Mouse (Mus musculus): ENCODE measurements around the gene Krtcap3. TPM values are rescaled to one million over a fixed set of nuclear protein-coding genes. Genes with fewer than 3 reads are reported as not detected.

The Krtcap3 gene
- polyA plus RNA-seq, 1 experiment from 2014 or later = 4.8 TPM

GRCm38 (mm10) chr5:31240637-31241521 is 10.6 kb upstream of the Krtcap3 start, which contains the start of the genes Nrbp1 and Gm9970:
Nrbp1 (plus strand) TSS chr5:31240864.
Gm9970 (minus strand) TSS chr5:31241232.
- H3K36me3 ChIP-seq (ENCODE audit: control insufficient read depth, insufficient read depth, low read length) = peaks cover 24% of the 10 kb centered on the region
- no peaks in the 10 kb centered on the region for H3K27me3 ChIP-seq (ENCODE audit: control insufficient read depth, insufficient read depth, low read length)
- peak within 1 kb of the TSS; percentile 96 for H3K9ac ChIP-seq (ENCODE audit: low read length)
- H3K9me3 ChIP-seq (ENCODE audit: control insufficient read depth, low read length) = no peaks in the 10 kb centered on the region
- H3K4me1 ChIP-seq (ENCODE audit: control insufficient read depth in 2 of 2, insufficient read depth in 2 of 2, low read length in 2 of 2) = peaks cover 0 to 9% of the 10 kb centered on the region in 2 experiments; a peak in 2 of 4 replicates
- peak; percentile 98 for ATAC-seq (ENCODE audit: insufficient number of reproducible peaks, insufficient read depth, low FRiP score, low read depth)
- peak within 1 kb of the TSS; percentile 88 to 100 for H3K4me3 ChIP-seq (ENCODE audit: control insufficient read depth in 1 of 2, insufficient read depth in 1 of 2, low read depth in 1 of 2, low read length in 2 of 2)
- WGBS = 1% methylated on average over 91 of the region's 103 CpGs
- H3K27ac ChIP-seq (replicated peaks in 1 of 2; ENCODE audit: control insufficient read depth in 1 of 2, insufficient read depth in 1 of 2, low read depth in 2 of 2, low read length in 2 of 2) = peak within 1 kb of the TSS; percentile 99
- H3K4me2 ChIP-seq (ENCODE audit: low read length) = peak within 1 kb of the TSS; percentile 88

- Histone ChIP-seq H3K27me3 (ENCODE audit: control insufficient read depth, insufficient read depth, low read length) (no peaks in the 10 kb centered on the region), H3K36me3 (ENCODE audit: control insufficient read depth, insufficient read depth, low read length) (peaks cover 31% of the 10 kb centered on the region), H3K9me3 (ENCODE audit: control insufficient read depth, low read length) (no peaks in the 10 kb centered on the region), H3K4me1 (ENCODE audit: control insufficient read depth in 2 of 2, insufficient read depth in 2 of 2, low read length in 2 of 2) (peaks cover 0 to 9% of the 10 kb centered on the region in 2 experiments; a peak in 2 of 4 replicates), H3K9ac (ENCODE audit: low read length) (peak overlapping the region; percentile 96), H3K27ac (replicated peaks in 1 of 2; ENCODE audit: control insufficient read depth in 1 of 2, insufficient read depth in 1 of 2, low read depth in 2 of 2, low read length in 2 of 2) (peak overlapping the region; percentile 49 to 99), H3K4me3 (ENCODE audit: control insufficient read depth in 1 of 2, insufficient read depth in 1 of 2, low read depth in 1 of 2, low read length in 2 of 2) (peak overlapping the region; percentile 88 to 100), H3K4me2 (ENCODE audit: low read length) (peak overlapping the region; percentile 88)
- no peak for ATAC-seq (ENCODE audit: insufficient number of reproducible peaks, insufficient read depth, low FRiP score, low read depth)
- WGBS = 0% methylated on average over 13 of the region's 13 CpGs
These were observed 9.9 kb upstream of the Krtcap3 start for GRCm38 (mm10) chr5:31241522-31242034.

- H3K27ac ChIP-seq (replicated peaks in 1 of 2; ENCODE audit: control insufficient read depth in 1 of 2, insufficient read depth in 1 of 2, low read depth in 2 of 2, low read length in 2 of 2) = peak overlapping the region in 1 of 2 experiments; percentile 99; a peak in 3 of 4 replicates
- peak overlapping the region; percentile 88 for H3K4me2 ChIP-seq (ENCODE audit: low read length)
- H3K9ac ChIP-seq (ENCODE audit: low read length) = peak overlapping the region; percentile 96
- H3K4me3 ChIP-seq (ENCODE audit: control insufficient read depth in 1 of 2, insufficient read depth in 1 of 2, low read depth in 1 of 2, low read length in 2 of 2) = peak overlapping the region in 1 of 2 experiments; percentile 88; a peak in 3 of 4 replicates
- H3K9me3 ChIP-seq (ENCODE audit: control insufficient read depth, low read length) = no peaks in the 10 kb centered on the region
- 18% methylated on average over 10 of the region's 10 CpGs for WGBS
- H3K27me3 ChIP-seq (ENCODE audit: control insufficient read depth, insufficient read depth, low read length) = no peaks in the 10 kb centered on the region
- H3K4me1 ChIP-seq (ENCODE audit: control insufficient read depth in 2 of 2, insufficient read depth in 2 of 2, low read length in 2 of 2) = peaks cover 0 to 9% of the 10 kb centered on the region in 2 experiments; a peak in 2 of 4 replicates
- ATAC-seq (ENCODE audit: insufficient number of reproducible peaks, insufficient read depth, low FRiP score, low read depth) = no peak
- H3K36me3 ChIP-seq (ENCODE audit: control insufficient read depth, insufficient read depth, low read length) = peaks cover 37% of the 10 kb centered on the region
These were observed 9.3 kb upstream of the Krtcap3 start for GRCm38 (mm10) chr5:31242191-31242590.

- H3K27ac ChIP-seq (replicated peaks in 1 of 2; ENCODE audit: control insufficient read depth in 1 of 2, insufficient read depth in 1 of 2, low read depth in 2 of 2, low read length in 2 of 2) = no peak overlapping the region
These were observed 775 bp upstream of the Krtcap3 start for GRCm38 (mm10) chr5:31250716-31251115.

GRCm38 (mm10) chr5:31252151-31252550 is 660 bp downstream of the Krtcap3 start:
- Histone ChIP-seq H3K27ac (replicated peaks in 1 of 2; ENCODE audit: control insufficient read depth in 1 of 2, insufficient read depth in 1 of 2, low read depth in 2 of 2, low read length in 2 of 2) (no peak overlapping the region), H3K36me3 (ENCODE audit: control insufficient read depth, insufficient read depth, low read length) (peaks cover 84% of the 10 kb centered on the region), H3K27me3 (ENCODE audit: control insufficient read depth, insufficient read depth, low read length) (no peaks in the 10 kb centered on the region), H3K9ac (ENCODE audit: low read length) (peak overlapping the region; percentile 44; the same call in 1 of the 2 replicates), H3K4me1 (ENCODE audit: control insufficient read depth in 2 of 2, insufficient read depth in 2 of 2, low read length in 2 of 2) (peaks cover 8 to 29% of the 10 kb centered on the region in 2 experiments), H3K4me2 (ENCODE audit: low read length) (peak overlapping the region; percentile 60), H3K9me3 (ENCODE audit: control insufficient read depth, low read length) (no peaks in the 10 kb centered on the region), H3K4me3 (ENCODE audit: control insufficient read depth in 1 of 2, insufficient read depth in 1 of 2, low read depth in 1 of 2, low read length in 2 of 2) (peak overlapping the region in 1 of 2 experiments; percentile 34; a peak in 3 of 4 replicates)
- WGBS = 66% methylated on average over 10 of the region's 10 CpGs
- ATAC-seq (ENCODE audit: insufficient number of reproducible peaks, insufficient read depth, low FRiP score, low read depth) = no peak

More at GRCm38 (mm10) chr5:31250716-31251115, 775 bp upstream of the Krtcap3 start:
- Histone ChIP-seq H3K9me3 (ENCODE audit: control insufficient read depth, low read length) (no peaks in the 10 kb centered on the region), H3K27me3 (ENCODE audit: control insufficient read depth, insufficient read depth, low read length) (no peaks in the 10 kb centered on the region), H3K4me2 (ENCODE audit: low read length) (no peak overlapping the region), H3K4me1 (ENCODE audit: control insufficient read depth in 2 of 2, insufficient read depth in 2 of 2, low read length in 2 of 2) (peaks cover 8 to 29% of the 10 kb centered on the region in 2 experiments), H3K36me3 (ENCODE audit: control insufficient read depth, insufficient read depth, low read length) (peaks cover 89% of the 10 kb centered on the region), H3K9ac (ENCODE audit: low read length) (no peak overlapping the region), H3K4me3 (ENCODE audit: control insufficient read depth in 1 of 2, insufficient read depth in 1 of 2, low read depth in 1 of 2, low read length in 2 of 2) (no peak overlapping the region)
- ATAC-seq (ENCODE audit: insufficient number of reproducible peaks, insufficient read depth, low FRiP score, low read depth) = no peak
- 51% methylated on average over 4 of the region's 4 CpGs for WGBS

- H3K9ac ChIP-seq (ENCODE audit: low read length) = peak overlapping the region; percentile 25; the same call in 1 of the 2 replicates
- no peak overlapping the region for H3K27ac ChIP-seq (replicated peaks in 1 of 2; ENCODE audit: control insufficient read depth in 1 of 2, insufficient read depth in 1 of 2, low read depth in 2 of 2, low read length in 2 of 2)
- H3K9me3 ChIP-seq (ENCODE audit: control insufficient read depth, low read length) = no peaks in the 10 kb centered on the region
- peaks cover 83% of the 10 kb centered on the region for H3K36me3 ChIP-seq (ENCODE audit: control insufficient read depth, insufficient read depth, low read length)
- H3K27me3 ChIP-seq (ENCODE audit: control insufficient read depth, insufficient read depth, low read length) = no peaks in the 10 kb centered on the region
- peaks cover 8 to 29% of the 10 kb centered on the region in 2 experiments for H3K4me1 ChIP-seq (ENCODE audit: control insufficient read depth in 2 of 2, insufficient read depth in 2 of 2, low read length in 2 of 2)
- H3K4me3 ChIP-seq (ENCODE audit: control insufficient read depth in 1 of 2, insufficient read depth in 1 of 2, low read depth in 1 of 2, low read length in 2 of 2) = no peak overlapping the region
- ATAC-seq (ENCODE audit: insufficient number of reproducible peaks, insufficient read depth, low FRiP score, low read depth) = no peak
- no peak overlapping the region for H3K4me2 ChIP-seq (ENCODE audit: low read length)
- 85% methylated on average over 16 of the region's 16 CpGs for WGBS
These were observed 1.5 kb downstream of the Krtcap3 start for GRCm38 (mm10) chr5:31252795-31253545.

GRCm38 (mm10) chr5:31253806-31254205 is 2.3 kb downstream of the Krtcap3 start:
- ATAC-seq (ENCODE audit: insufficient number of reproducible peaks, insufficient read depth, low FRiP score, low read depth) = no peak; the same call in 1 of the 2 replicates
- H3K36me3 ChIP-seq (ENCODE audit: control insufficient read depth, insufficient read depth, low read length) = peaks cover 81% of the 10 kb centered on the region
- H3K9ac ChIP-seq (ENCODE audit: low read length) = peak overlapping the region; percentile 25; the same call in 1 of the 2 replicates
- peaks cover 8 to 29% of the 10 kb centered on the region in 2 experiments for H3K4me1 ChIP-seq (ENCODE audit: control insufficient read depth in 2 of 2, insufficient read depth in 2 of 2, low read length in 2 of 2)
- H3K4me2 ChIP-seq (ENCODE audit: low read length) = 0 out of 2 replicates have a peak overlapping the region, but pooled peaks have one; percentile 1
- H3K9me3 ChIP-seq (ENCODE audit: control insufficient read depth, low read length) = no peaks in the 10 kb centered on the region
- H3K27ac ChIP-seq (replicated peaks in 1 of 2; ENCODE audit: control insufficient read depth in 1 of 2, insufficient read depth in 1 of 2, low read depth in 2 of 2, low read length in 2 of 2) = peak overlapping the region; percentile 48 to 68
- 61% methylated on average over 8 of the region's 8 CpGs for WGBS
- H3K4me3 ChIP-seq (ENCODE audit: control insufficient read depth in 1 of 2, insufficient read depth in 1 of 2, low read depth in 1 of 2, low read length in 2 of 2) = no peak overlapping the region
- no peaks in the 10 kb centered on the region for H3K27me3 ChIP-seq (ENCODE audit: control insufficient read depth, insufficient read depth, low read length)

All from heart, embryonic 14.5 days (tissue).